Mouse (Mus musculus) erythroblast, embryonic 14.5 days (primary cell): ENCODE results near the gene Rer1.

Experiments used
- GATA1 ChIP-seq: IDR thresholded peaks from 2 replicates; pipeline ENCODE4 v1.6.1; 2012; ENCODE audit warnings: low read length, inconsistent platforms, mixed read lengths
- TAL1 ChIP-seq: IDR thresholded peaks from 3 replicates; pipeline ENCODE4 v1.6.1; 2012; ENCODE audit warnings: low read length, inconsistent platforms, mixed read lengths

DNA sequence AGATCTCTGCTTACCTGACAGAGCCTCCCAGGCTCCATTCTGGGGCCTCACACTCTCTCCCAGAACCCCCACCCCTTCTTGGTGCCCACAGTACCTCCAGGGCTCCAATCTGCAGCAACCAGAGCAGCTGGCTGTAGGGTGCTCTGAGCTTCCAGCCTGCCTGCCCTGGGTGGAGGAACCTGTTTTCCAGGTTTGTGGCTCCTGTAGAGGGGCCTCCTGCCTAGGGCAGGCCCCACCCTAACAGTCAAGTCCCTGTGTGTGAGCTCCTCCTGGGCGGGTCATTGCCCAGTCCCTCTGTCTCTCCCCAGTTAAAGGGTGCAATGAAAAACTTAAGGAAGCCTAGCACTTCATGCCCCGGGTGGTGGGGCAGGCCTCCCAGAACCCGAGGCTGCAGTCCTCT lies 22.3 kb downstream of the Rer1 start:
- no peak for TF ChIP-seq TAL1
- no peak for TF ChIP-seq GATA1
